Mouse (Mus musculus): Measurements from ENCODE around the gene Dcaf10.
"Not testable (repeated sequence)": the region's sequence is repeated elsewhere in the genome, so short reads cannot be mapped to it uniquely, and the experiment has no call there.

Dcaf10 gene

DNA sequence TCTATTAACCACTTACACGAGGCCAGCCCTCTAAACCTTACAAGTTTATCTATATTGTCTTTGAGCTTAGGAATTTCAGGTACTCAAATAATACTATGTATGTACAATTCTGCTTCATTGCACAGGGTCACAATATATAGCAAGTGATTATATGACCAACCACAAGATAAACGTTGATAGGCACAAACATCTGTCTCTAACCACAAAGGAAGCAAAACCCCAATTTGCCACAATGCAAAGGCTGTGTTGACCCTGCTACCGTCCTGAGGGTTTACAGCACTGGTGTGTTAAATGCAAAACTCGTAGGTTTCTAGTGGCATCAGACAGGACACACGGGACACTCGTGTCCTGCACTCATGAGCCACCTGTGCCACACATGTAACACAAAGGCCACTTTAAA lies 54.3 kb downstream of the Dcaf10 start:
- DNase-seq: not testable (repeated sequence)

DNA sequence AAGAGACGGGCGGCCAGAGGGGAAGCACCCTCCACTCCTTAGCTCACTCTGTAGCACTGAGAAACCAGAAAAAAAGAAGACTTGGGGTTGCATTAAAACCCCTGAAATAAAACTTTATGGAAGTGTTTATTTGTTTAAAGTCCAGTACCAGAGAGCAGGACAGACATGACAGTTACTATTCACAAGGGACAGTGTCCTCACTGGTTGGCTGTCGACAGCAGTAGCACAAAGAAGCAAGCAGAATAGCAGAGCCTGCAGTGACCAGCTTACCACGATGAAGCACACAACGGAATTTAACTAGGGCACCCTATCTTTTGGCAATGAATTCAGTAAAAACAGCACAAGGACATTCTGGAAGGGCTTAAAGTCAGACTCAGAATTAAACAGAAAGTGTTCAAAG lies 56.4 kb downstream of the Dcaf10 start:
- not testable (repeated sequence) for DNase-seq

DNA sequence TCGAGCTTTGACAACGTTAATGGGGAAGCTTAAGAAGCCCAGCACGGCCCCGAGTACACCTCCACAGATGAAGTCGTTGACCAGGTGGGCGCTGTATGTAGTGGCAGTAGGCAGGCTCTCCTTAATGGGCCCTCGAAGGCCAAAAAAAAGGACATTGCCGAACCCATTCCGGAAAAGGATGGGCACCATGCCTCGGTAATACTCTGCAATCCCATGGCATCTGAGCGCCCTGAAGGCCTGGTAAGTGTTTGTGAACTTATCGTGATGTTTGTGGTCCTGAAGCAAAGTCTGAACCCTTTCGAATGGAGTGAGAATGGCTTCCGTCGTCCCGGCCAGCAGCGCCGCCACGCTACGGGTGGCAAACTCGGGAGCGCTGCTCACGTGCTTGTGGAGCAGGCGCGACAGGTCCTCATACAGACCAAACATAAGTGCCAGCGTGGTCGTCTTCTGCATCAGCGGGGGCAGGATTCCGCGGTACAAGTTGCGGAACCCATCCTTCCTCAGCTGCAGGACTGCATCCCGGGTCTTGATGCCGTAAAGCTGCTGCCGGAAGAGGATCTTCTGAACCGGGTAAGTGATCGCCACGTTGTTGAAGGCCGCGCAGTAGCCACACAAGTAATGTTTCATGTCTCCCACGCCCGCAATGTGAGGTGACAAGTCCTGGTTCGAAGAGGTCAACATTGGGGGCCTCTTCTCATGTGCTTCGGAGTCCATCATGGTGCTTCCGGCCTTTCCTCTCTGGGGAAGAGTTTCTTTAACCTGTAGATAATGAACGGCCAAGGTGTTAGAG lies 57.7 kb downstream of the Dcaf10 start:
- DNase-seq: no peak

DNA sequence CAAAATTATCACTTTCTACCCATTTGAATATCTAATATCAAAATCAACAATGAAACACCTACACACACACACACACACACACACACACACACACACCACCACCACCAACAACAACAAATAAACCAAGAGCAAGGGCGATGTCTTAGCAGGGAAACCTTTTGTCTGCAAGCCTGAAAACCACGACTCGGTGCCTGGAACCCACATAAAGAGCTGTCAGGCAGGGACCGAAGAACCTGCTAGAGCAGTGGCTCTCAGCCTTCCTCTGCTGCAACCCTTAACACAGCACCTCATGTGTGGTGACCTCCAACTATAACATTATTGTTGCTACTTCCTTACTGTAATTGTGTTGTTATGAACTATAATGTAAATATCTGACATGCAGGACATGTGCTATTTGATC lies 60.4 kb downstream of the Dcaf10 start:
- no peak for DNase-seq

DNA sequence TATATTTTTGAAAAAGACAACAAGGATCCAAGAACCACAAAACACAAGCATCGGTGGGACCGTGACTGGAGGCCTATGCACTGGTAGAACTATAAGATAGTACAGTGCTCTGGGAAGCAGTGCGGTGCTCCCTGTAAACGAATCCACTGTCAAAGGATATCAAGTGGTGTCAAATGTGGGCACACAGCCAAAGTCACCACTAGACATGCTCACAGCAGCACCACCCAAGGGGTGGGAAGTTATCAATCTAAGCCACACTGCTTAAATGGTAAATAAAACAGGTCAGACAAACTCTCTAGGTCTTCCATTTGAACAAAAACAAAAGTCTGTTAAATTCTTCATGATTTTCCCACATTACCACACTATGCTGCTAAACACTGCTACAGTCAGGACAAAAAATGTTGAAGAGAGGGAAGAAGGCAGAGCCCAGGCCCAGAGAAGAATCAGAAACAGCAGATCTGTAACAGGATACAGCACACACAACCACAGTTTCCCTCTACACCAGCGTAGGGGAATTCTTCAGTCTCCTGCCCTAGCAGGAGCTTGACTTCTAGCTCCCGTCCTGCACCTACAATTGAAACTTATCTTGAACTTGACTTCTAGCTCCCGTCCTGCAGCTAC lies 61.1 kb downstream of the Dcaf10 start:
- DNase-seq: no peak

DNA sequence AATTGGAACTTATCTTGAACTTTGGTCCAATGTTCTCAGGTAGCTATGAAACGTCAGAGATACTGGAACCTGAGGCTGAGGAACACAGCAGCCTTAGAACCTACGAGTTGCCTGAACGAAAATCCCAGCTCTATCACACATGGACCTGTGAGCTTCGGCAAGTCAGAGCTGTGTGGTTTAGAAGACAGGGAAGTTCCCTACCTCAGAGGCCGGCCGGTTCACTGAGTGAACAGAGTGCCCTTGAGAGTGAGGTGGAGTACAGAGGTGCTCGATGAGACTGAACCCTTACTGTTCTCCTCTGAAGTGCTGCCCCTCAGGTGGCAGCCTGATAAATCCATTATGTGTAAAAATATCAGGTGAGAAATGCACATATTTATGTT lies 61.6 kb downstream of the Dcaf10 start:
- DNase-seq: no peak

DNA sequence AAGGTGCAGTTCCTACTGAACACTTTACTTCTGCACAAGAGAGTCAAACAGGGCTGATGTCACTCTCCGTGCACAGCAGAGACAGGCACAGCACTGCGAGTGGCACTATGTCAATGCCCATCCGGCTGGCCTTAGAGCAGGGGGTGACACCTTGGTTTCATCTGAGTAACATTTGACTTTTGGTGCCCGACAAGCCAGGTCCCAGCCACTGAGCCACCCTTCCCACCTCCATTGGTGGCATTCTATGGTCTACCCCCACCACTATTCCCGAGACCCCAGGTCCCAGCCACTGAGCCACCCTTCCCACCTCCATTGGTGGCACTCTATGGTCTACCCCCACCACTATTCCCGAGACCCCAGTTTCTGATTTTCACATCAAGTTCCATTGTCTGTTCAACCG lies 62.2 kb downstream of the Dcaf10 start:
- DNase-seq: no peak

DNA sequence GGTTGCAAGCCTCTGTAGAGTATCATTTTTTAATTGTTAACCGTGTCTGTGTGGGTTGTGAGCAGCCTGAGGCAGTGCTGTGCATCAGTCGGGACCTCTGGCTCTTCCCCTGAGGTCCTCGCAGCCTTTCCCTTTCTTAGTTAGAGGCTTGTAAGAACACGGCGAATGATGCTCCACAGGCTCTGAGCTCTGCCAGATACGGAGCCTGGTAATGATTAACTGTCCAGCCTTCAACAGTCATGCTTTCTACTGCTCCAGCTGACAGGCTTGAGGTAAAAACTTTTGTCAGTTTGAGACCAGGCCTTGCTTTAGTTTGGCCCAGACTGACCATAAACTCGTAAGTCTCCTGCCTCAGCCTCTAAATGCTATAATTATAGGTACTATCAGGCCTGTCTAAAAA lies 63.4 kb downstream of the Dcaf10 start:
- no peak for DNase-seq

DNA sequence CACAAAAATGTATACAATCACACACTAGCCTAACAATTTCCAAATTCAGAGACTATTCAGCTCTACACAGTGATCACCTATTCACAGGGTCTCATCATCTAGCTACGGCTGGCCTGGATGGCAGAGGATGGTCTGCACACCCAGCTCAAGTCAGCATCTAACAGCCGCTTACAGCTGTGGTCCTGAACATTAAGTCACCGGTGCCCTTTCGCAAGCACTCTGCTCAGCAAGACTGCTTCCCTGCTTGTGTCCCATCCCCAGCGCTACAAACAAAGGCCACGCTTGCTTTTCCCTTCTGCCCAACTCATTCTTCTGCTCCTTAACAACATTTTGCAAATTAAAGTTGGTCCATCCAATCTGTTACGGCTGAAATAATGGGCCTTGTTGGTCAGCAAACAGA lies 64.5 kb downstream of the Dcaf10 start:
- DNase-seq: no peak

DNA sequence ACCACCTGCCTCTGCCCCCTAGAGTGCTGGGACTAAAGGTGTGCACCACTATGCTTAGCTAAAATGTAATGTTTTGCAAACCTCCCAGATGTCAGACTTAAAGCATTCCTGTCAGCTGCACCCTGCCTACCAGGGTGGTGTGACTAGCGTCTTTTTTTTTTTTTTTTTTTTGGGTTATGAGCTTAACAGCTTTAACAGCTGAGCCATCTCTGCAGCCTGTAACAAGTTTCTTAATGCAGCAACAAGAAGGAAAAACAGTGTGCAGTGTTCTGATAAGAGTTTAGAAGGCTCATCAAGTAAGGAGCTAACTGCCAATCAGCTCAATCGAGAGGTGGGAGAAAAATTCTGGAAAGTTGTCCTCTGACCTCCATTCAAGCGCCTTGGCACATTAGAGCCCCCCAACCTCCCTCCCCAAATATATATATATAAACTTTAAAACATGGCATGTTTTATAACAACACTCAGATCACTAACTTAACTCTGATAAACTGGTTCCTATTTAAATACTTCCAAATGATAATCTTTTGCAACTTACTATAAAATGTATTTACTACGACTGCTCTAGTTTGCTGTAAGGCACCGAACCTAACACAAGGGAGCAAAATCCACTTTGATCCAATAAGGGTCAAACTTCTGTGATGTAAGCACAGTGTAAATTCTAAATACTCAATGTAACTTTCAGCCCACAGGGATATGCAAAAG lies 65.3 kb downstream of the Dcaf10 start:
- DNase-seq: no peak

DNA sequence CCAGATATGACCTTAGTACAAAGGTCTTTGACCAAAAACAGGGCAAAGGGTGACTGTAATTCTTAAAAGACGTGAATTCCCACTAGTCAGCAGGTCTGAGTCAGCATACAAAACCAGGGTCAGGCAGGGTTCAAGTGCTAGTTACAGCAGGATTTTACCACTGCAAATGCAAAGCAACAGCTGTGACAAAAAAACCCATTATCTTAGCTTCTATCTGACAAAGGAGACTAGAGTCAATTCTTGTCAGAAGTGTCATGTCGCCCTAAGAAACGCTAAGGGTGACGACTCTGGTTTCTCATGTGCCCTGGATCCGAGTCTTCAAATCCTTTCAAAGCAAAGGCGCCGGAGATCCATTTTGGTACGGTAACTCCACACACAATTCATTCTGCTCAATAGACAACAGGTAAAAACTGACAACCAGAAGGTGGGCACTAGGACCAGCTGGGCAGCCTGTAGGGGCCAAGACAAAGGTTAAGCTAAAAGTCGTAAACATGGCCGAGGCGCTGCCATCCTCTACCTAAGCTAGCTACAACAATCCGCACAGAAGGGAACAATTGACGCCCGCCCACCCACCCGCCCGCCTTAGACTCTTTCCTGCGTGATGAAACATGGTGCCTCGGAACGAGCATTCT lies 65.9 kb downstream of the Dcaf10 start:
- DNase-seq: peak; percentile 55

DNA sequence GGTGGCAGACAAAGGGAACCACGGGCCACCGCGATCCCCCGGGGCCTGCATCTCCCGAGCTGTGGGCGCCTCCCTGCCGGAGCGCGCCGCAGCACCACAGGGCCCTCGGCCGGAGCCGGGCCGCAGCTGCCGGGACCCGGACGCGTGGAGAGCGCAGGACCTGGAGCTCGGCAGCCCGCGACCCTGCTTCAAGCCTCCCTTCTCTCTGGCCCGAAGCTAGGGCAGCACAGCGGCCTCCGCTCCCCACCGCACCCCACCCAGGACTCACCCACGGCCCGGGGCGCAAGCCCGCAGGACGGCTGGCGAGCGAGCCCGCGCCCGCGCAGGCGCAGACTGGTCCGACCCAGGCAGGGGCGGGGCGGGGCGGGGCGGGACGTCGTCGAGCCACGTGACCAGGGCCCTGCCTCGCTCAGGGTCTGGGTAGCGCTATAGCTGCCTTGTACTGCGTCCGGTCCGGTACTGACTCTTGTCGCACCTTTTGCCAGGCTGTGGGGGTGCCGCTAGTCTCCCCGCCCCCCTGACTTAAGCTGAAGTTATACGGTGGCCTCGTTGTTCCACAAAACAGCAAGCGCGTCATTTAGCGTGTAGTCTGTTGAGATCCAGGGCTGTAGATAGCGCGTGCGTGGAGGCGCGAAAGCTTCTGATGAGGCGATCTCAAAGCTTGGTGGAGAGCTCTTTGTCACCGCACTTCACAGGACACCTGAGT lies 66.7 kb downstream of the Dcaf10 start, which contains the start of gene Slc25a51:
Gene Slc25a51, minus strand, starts transcription at position 340 of the 706 bp plus-strand sequence.
- peak; percentile 93 for DNase-seq

DNA sequence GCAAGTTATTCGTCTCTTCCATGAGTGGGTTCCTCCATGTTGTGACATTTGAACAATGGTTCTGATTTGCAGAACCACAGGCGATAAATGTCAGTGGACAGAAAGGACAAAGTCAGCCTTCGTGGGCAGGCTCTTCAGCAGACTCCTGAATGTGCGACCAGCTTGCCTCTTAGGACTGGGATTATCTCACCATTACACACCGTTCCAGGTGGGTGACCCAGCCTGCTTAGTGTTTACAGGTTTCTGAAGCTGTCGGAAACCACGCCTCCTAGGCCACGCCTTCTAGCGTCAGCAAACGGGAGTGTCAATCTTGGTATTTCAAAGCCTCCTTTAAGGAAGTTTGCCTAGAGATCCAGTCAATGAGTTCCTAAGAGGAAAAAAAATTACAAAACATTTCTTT lies 67.4 kb downstream of the Dcaf10 start:
- peak; percentile 83 for DNase-seq

DNA sequence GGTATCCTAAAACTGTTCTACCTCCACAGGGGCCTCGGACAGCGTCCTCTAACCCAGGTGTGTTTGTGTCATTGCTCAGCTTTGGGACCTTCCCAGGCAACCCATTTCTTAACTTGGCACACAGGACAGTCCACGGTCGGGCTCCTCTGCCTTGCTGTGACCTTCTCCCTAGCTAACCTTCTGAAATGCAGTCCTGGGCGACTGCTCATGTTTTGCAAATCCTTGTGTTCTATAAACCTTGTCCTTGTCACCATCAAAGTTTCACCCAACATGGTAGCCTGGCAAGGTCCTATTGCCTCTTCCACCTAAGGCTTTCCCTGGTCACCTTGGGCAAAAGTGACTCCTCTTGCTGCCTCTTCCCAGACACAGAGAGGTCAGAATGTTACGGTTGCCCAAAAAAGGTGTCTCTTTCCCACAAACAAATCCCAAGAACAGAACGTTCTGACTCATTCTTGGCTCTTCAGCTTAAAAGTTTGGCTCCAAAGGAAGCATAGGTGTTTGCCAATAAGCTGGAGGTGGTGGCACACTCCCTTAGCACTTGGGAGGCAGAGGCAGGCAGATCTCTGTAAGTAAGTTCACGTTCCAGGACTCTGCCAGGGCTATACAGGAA lies 69.4 kb downstream of the Dcaf10 start:
- DNase-seq: no peak

DNA sequence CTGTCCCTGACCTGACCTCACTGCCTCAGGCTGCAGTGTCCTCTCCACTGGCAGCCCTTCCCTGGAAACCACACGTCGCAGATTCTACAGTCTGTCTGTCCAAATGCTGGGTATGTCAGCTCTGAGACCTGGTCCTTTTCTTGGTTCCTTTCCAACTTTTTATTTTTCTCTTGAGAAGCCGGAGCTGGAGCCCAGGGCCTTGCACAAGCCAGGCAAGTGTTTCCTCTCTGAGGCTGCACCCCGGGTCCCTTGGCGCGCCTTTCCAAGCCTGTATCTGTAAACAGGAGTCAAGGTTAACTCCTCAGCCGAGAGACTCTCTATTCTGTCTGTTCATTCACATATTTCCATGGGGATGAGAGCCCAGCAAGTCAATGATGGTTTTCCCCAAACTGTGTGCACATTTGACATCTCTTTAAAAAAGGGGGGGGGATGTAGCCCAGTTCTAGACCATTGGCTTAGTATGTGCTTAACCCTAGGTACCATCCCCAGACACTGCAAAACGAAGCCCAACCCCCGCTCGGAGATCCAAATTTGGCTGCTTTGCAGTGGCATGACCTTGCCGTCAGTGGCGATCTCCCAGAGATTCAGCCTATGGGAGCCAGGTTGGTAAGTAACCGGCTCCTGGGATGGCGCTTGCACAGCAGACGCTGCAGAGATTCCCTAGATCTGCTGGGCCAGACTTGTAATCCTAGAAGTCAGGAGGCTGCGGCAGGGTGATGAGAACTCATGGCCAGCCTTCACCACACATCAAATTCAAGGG lies 70.7 kb downstream of the Dcaf10 start:
- no peak for DNase-seq

DNA sequence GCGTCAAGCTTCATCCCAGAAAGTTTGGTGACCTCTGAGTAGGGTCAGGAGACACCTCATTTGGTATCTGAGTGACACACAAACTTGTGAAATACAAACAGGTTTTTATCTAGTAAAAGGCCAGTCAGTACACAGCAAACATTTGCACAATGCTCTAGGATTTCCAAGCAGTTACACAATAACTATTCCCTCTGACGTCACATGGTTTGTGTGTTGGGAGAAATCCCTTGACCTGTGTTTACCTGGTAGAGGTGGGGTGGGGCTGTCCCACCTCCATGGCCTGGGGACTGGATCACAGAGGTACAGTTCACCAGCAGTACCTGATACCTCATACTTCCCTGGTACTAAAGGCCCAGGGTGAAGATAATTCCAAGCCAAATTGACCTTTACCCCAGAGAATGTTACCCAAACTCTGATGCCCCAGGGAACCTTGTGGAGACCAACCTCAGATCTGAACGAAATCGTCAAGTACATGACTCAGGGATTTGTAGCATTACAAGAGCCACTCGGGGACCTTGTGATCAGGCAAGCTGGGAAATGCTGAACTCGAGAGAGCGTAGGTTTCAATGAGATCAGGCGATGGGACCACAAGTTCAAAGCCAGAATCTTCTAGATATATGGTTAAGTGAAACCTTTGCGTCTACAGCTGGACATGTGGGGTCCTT lies 71.9 kb downstream of the Dcaf10 start:
- no peak for DNase-seq

DNA sequence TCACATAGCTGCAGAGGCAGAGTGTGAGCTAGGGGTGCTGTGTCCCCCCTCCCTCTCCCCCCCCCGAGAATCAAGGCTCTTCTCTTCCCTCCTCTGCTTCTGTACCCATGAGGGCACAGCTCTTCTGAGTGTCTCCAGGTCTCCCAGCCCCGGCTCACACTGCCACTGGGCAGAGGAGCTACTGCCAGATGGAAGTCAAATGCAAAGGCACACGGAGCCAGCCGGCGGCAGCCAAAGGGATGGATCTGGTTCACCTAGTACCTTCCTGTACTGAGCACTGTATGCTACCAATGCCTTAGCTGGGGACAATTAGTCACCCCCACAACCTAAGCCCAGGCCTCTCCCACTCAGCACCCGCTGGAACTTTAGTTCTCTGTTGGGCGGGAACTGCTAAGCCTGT lies 74.4 kb downstream of the Dcaf10 start:
- no peak for DNase-seq

DNA sequence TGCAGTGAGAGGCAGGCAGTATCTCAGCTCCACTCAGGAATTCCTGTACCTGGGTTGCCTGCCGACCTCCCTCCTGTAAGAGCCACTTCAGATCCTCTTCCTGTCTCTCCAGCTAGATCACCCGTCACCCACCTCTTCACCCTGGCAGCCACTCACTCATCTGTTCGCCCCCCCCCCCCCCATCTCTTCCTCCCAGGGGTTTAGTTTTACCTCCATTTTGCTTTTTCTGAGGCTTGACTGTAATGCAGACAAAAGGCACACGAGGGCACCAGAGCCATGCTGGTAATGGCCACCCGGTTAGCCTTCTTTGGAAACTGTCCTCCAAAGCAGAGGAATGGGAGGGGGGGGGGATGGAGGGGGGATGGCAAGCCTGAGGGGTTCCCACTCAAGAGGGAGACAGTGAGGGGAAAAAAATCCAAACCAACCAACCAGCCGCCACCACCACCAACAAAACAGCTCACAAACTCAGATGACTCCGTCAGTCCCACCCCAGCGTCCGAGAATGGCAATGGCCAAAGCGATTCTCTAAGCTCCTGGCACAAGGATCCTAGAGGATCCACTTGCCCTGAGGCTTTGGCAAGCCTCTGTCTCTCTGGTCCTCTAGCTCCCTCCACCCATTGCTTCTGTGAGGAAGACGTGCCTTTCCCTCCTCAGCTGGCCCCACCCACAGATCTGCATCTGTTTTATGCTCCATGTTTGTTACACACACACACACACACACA lies 76.5 kb downstream of the Dcaf10 start:
- DNase-seq: peak; percentile 79

DNA sequence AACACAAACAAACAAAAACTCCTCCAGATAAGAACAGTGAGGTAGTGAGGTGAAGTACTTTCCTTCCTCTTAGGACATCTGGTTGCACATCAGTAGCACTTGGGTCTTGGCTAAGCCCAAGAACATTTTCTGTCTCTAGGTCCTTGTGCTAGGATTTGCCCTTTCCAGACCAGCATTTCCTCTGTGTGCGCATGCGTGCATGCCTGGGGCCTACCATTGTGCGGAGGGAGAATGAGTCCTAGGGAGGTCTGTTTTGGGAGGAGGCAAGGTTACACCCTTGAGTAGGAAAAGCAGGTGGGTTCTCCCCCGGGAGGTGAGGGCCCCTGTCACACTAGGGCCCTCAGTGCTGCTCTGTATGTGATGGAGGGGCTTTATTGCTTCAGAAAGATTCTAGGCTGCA lies 77.2 kb downstream of the Dcaf10 start:
- no peak for DNase-seq

DNA sequence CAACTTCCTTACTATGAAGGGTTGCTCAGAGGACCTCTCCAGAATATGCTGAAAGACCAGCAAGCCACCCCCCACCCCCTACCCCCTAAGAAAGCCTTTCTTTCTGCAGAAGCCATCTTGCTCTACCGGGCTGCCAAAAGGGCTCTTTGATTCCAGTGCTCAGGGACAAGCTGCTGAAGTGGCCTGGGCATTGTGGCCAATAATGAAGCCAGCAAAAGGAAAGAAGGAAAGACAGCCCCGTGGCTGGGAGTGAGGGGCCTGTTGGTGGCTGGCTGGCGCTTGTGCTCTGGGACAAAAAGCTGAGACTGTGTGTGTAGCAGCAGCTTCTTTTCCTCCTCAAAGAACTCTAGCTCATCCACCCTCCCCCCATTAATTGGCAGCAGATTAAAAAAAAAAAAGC lies 78.8 kb downstream of the Dcaf10 start:
- no peak for DNase-seq

Data from embryo, embryonic 11 days (tissue).